Mouse (Mus musculus): Measurements from ENCODE around the gene 4933428M09Rik.

- no peak for TF ChIP-seq CTCF (conservative IDR thresholded peaks at IDR 0.05; ENCODE audit: insufficient read depth, insufficient read length, low read depth, low read length)
- TF ChIP-seq POLR2A (IDR thresholded peaks at IDR 0.05; ENCODE audit: low read depth, low read length) = no peak
Observed at GRCm38 (mm10) chrX:139221893-139222292, 42.9 kb downstream of the 4933428M09Rik start.

Data from kidney, adult 2 months (tissue).